Mouse (Mus musculus) 3134 (cell line): Measurements from ENCODE around the gene Avpi1.
"Not testable (repeated sequence)": the region's sequence is repeated elsewhere in the genome, so short reads cannot be mapped to it uniquely, and the experiment has no call there.

Experiments used
- DNase-seq: peaks from one replicate; pipeline ENCODE4 v3.0.0-alpha.2; 2011; ENCODE audit warnings: low spot score; ENCODE audit not compliant: insufficient read length; ENCODE audit errors: extremely low read depth

Gene Avpi1

GRCm38 (mm10) chr19:42118596-42118995 is 10.3 kb downstream of the Avpi1 start:
- no peak for DNase-seq

GRCm38 (mm10) chr19:42118142-42118541 is 10.7 kb downstream of the Avpi1 start:
- no peak for DNase-seq

GRCm38 (mm10) chr19:42115783-42116335 is 13.0 kb downstream of the Avpi1 start:
- no peak for DNase-seq

DNA sequence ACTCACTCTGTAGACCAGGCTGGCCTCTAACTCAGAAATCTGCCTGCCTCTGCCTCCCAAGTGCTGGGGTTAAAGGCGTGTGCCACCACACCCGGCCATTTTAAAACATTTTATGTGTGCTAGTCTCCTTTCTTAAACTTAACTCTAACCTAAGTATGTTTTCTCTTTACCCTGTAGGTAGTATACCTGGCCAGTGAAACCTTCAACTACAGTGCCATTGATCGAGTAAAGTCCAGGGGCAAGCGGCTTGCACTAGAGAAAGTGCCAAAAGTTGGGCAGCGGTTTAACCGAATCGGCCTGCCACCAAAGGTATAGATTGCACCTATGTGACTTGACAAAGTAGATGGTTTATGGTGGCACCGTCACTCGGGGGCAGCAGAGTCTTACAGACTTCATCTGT is 24.2 kb downstream of the Avpi1 start:
- DNase-seq: no peak

GRCm38 (mm10) chr19:42099406-42099805 is 29.5 kb downstream of the Avpi1 start:
- DNase-seq: no peak

DNA sequence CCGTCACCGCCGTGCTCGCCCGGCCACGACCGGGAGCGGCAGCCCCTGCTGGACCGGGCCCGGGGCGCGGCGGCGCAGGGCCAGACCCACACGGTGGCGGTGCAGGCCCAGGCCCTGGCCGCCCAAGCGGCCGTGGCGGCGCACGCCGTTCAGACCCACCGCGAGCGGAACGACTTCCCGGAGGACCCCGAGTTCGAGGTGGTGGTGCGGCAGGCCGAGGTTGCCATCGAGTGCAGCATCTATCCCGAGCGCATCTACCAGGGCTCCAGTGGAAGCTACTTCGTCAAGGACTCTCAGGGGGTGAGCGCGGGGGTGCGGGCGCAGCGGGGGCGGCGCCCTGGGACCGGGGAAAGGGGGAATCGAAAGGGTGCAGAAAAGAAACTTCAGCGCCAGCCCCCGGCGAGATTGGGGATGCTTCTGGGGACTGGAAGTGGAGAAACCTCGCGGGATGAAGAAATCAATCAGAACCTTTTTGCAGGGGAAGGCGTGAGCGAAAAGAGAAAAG is 38.2 kb downstream of the Avpi1 start:
- DNase-seq: peak; percentile 74

DNA sequence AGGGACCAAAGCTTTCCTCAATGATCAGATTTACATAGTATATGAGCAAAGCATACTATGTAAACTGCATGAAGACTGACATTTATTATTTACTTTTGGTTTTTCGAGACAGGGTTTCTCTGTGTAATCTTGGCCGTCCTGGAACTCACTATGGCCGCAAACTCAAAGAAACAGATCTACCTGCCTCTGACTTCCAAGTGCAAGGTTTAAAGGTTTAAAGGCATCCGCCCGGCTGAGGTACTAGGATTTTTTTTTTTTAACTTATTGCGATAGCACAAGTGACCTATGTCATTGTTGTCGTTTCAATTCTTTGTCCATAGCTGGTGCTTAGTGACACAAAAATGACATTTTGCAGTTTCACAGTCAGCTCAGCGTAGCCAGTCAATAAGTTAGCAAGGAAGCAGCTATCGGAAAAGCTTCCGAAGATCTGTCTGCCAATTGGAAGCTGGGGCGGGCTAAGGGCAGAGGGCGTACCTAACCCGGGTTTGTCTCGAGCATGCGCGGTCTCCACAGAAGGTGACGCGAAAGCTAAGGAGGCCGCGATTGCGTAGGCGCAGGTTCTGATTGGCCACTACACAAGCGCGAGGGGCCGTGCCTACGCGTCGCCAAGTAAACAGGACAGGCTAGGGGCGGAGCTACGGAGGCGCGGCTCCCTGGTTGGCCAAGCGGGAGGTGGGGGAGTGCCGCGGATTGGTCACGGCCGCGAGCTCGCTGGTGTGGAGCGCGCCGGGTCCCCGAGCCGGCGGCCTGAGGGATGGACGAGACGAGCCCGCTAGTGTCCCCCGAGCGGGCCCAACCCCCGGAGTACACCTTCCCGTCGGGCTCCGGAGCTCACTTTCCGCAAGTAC is 38.9 kb downstream of the Avpi1 start, which contains the start of gene Pi4k2a:
Pi4k2a (plus strand) TSS at position 723 of the 848 bp plus-strand sequence.
- peak; percentile 99 for DNase-seq

DNA sequence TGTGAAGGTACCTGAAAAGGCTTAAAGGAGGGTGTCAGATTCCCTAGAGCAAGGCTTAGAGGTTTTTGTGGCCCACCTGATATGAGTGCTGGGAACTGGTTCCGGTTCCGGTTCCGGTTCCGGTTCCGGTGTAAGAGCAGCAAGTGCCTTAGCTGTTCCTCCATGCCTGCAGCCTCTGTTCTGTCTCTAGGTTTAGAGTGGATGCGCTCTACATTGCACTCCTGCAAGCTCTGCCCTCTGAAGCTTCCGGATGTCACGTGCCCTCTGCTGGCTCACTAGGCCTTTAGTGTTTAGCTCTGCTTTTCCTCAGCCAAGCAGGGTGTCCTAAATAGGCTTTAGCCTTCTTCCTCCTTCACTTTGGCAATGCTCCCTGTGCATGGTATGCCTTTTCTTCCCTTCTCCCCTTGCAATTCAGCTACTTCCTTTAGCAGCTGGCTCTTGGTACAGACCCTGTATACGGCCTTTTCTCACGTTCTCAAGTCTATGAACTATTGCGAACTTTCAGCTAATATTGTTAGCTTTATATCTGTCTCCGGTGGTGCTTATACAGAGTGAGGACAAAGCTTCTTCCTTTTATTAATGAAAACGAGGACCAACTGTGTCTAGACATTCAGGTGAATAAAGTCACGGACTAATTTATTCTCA is 39.6 kb downstream of the Avpi1 start:
- DNase-seq: peak; percentile 54

- DNase-seq: peak; percentile 73
These were observed 42.7 kb downstream of the Avpi1 start, which contains the start of gene Morn4 for GRCm38 (mm10) chr19:42086166-42086565. Morn4 (minus strand) TSS chr19:42086357.

GRCm38 (mm10) chr19:42085690-42086089 is 43.2 kb downstream of the Avpi1 start:
- no peak for DNase-seq

DNA sequence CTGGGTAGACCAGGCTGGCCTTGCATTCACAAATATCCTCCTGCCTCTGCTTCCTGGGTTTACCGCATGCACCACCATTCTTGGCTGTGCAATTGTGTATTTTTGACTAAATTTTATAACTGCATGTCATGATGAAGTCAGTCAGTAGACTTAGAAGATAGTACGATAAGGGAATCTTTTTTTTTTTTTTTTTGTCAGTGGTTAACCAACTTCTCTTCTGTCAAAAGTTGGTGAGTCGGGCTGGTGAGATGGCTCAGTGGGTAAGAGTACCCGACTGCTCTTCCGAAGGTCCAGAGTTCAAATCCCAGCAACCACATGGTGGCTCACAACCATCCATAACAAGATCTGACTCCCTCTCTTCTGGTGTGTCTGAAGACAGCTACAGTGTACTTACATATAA is 47.2 kb downstream of the Avpi1 start:
- not testable (repeated sequence) for DNase-seq

DNA sequence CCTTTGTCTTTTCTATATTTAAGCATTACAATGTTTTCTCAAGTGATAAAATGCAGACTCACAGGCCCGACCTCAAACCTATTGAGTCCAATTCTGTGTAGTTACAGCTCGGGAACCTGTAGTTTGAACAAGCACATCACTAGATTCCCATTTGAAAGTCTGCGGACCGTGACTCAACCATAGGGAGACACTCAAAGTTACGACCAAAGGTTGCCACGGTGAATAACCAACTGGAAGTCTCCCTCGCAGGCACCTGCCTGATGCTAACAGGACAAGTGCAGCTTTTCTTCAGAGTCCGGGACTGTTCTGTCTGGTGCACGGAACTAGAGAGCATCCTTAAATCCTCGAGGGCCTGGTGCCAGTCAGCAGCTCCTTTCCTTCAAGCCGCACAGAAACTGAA is 48.4 kb downstream of the Avpi1 start:
- no peak for DNase-seq

- DNase-seq: peak; percentile 70
These were observed 48.9 kb downstream of the Avpi1 start for GRCm38 (mm10) chr19:42079950-42080349.

DNA sequence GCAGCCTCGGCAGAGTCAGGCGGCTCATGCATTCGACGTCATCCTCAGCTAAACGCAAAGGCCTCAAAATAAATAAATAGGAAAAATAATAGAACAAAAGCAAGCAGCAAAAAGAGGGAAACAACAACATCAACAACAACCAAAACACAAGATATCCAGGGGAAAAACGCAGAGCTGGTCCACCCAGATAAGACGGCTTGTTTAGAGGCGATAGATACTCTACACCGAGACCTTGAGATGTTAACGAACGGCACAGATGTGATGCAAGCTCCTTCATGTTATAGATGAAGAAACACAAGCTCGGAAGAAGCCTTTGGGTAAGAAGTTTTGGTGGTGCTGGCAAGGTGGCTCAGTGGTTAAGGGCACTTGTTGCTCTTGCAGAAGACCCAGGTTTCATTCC is 49.9 kb downstream of the Avpi1 start:
- no peak for DNase-seq

- DNase-seq: no peak
These were observed 50.3 kb downstream of the Avpi1 start for GRCm38 (mm10) chr19:42078566-42078965.

- no peak for DNase-seq
These were observed 52.9 kb downstream of the Avpi1 start for GRCm38 (mm10) chr19:42075992-42076391.

- DNase-seq: no peak
These were observed 53.8 kb downstream of the Avpi1 start for GRCm38 (mm10) chr19:42075051-42075450.
